Mouse (Mus musculus): Measurements from ENCODE around the gene Nxn. TPM values are rescaled to one million over a fixed set of nuclear protein-coding genes. Genes with fewer than 3 reads are reported as not detected.

Gene Nxn
- polyA plus RNA-seq, 1 experiment from 2014 or later: 2.6 TPM

DNA sequence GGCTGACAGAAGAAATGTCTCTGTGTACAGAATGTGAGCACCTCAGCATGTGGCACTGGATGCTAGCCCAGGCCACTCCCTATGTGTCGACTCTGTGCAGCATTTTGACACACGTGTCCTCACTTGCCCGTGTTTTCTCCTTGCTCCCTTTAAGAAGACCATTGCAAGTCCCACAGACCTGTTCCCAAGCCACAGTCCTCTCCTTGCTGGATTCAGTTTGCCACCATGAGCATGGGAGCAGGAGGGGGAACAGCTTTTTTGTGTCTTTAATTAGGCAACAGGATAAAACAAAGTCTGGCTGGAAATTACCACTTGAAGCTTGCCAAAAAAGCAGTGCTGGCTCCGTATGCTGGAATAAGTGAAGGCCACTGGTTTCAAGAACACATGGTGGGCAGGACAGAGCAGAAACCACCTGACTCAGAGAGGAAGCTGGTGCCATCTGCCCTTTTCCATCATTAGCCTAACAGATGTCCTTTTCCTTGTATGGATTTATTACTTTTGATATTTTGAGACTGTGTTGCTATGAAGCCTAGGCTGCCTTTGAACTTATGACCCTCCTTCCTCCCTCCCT, 143.4 kb downstream of the Nxn start:
- no peak overlapping the region for H3K9ac ChIP-seq (ENCODE audit: low read depth, low read length)
- no peak overlapping the region for H3K4me3 ChIP-seq (ENCODE audit: low read depth, low read length)
- ATAC-seq (ENCODE audit: low read depth): no peak
- no peaks in the 10 kb centered on the region for H3K9me3 ChIP-seq (replicated peaks; ENCODE audit: control insufficient read depth, low read length)
- WGBS (ENCODE audit: insufficient replicate concordance): 62% methylated on average over 4 of the region's 4 CpGs
- H3K4me2 ChIP-seq (ENCODE audit: low read depth, low read length): no peak overlapping the region
- no peak overlapping the region for H3K27ac ChIP-seq (ENCODE audit: low read length)
- no peaks in the 10 kb centered on the region for H3K36me3 ChIP-seq (ENCODE audit: control insufficient read depth, insufficient read depth)
- no peaks in the 10 kb centered on the region for H3K4me1 ChIP-seq (ENCODE audit: control insufficient read depth, low read depth, low read length)
- no peaks in the 10 kb centered on the region for H3K27me3 ChIP-seq (ENCODE audit: control insufficient read depth, insufficient read depth, low read depth, low read length)

DNA sequence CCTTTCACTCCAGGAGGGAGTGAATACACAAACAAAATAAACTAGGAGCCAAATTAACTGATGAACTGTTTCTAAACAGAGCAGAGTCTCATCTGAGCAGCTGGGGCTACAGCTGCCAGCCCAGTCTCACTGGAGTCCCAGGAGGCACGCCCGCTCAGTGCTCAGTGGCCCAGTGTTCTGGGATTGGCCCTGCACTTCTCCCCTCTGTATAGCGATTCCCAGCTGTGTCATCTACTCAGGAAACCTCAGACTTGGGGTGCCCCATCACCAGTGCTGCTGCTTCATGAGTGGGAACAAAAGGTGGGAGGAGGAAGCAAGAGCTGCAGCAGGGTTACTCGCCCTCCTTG, 145.0 kb downstream of the Nxn start:
- H3K4me3 ChIP-seq (ENCODE audit: low read depth, low read length): no peak overlapping the region
- no peaks in the 10 kb centered on the region for H3K36me3 ChIP-seq (ENCODE audit: control insufficient read depth, insufficient read depth)
- no peaks in the 10 kb centered on the region for H3K9me3 ChIP-seq (replicated peaks; ENCODE audit: control insufficient read depth, low read length)
- H3K27ac ChIP-seq (ENCODE audit: low read length): no peak overlapping the region
- no peak overlapping the region for H3K9ac ChIP-seq (ENCODE audit: low read depth, low read length)
- H3K27me3 ChIP-seq (ENCODE audit: control insufficient read depth, insufficient read depth, low read depth, low read length): no peaks in the 10 kb centered on the region
- no peak for ATAC-seq (ENCODE audit: low read depth)
- no peaks in the 10 kb centered on the region for H3K4me1 ChIP-seq (ENCODE audit: control insufficient read depth, low read depth, low read length)
- WGBS (ENCODE audit: insufficient replicate concordance): 78% methylated on average over 4 of the region's 4 CpGs
- H3K4me2 ChIP-seq (ENCODE audit: low read depth, low read length): no peak overlapping the region

DNA sequence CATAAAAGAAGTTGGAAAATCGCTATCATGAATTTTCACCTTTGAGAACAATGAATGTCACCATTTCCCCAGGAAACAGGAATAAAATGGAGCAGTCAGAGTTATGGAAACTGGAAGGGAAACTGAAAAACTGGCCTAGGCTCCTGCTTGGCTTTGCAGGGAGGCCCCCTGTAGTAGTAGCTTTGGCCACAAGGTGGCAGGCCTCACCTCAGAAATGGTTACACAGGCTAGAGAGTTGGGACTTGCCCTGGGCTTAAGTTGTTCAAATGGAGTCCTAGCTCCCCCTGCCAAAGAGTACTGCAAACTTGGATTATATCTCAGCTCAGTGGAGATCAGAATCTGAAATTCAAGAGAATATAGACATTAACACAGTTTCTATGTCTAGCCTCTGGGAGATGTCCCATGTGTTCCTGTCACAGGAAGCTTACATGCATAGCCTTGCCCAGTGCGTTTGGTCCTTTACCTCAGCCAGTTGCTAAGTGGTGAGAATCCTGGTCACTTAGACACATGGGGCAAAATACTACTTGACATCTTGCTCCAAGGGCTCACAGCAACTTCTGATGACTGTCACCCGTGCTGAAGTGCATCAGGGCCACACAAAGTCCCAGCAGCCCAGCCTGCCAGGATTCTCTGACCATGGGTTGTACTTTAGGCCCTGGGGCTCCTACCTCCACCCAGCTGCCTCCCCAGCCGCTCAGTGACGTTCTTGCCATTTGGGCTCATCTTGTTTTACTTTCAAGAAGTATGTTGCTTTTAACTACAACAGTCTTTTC, 145.6 kb downstream of the Nxn start:
- no peaks in the 10 kb centered on the region for H3K36me3 ChIP-seq (ENCODE audit: control insufficient read depth, insufficient read depth)
- H3K4me2 ChIP-seq (ENCODE audit: low read depth, low read length): no peak overlapping the region
- no peaks in the 10 kb centered on the region for H3K4me1 ChIP-seq (ENCODE audit: control insufficient read depth, low read depth, low read length)
- H3K4me3 ChIP-seq (ENCODE audit: low read depth, low read length): no peak overlapping the region
- ATAC-seq (ENCODE audit: low read depth): no peak
- no peaks in the 10 kb centered on the region for H3K27me3 ChIP-seq (ENCODE audit: control insufficient read depth, insufficient read depth, low read depth, low read length)
- 48% methylated on average over 5 of the region's 5 CpGs for WGBS (ENCODE audit: insufficient replicate concordance)
- H3K9me3 ChIP-seq (replicated peaks; ENCODE audit: control insufficient read depth, low read length): no peaks in the 10 kb centered on the region
- H3K27ac ChIP-seq (ENCODE audit: low read length): no peak overlapping the region
- H3K9ac ChIP-seq (ENCODE audit: low read depth, low read length): no peak overlapping the region

DNA sequence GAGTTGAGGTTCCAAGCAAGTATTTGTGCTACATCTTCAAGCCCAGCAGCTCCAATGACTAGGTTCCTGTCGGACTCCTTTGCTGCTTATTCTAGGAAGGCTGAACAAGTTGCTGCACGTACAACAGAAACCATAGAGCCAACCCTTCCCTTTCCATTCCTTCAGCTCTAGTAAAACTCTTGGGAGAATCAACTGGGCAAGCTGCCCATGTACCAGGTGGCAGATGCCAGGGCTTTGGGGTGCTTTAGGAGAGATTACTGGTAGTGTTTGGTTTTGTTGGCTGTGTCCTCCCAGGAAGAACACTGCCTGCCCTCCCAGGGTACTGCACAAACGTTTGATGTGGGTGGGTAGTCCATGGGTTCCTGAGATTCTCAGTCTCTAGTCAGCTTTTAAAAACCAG, 146.9 kb downstream of the Nxn start:
- no peak overlapping the region for H3K27ac ChIP-seq (ENCODE audit: low read length)
- no peak overlapping the region for H3K4me2 ChIP-seq (ENCODE audit: low read depth, low read length)
- no peak for ATAC-seq (ENCODE audit: low read depth)
- H3K27me3 ChIP-seq (ENCODE audit: control insufficient read depth, insufficient read depth, low read depth, low read length): no peaks in the 10 kb centered on the region
- H3K4me1 ChIP-seq (ENCODE audit: control insufficient read depth, low read depth, low read length): no peaks in the 10 kb centered on the region
- no peak overlapping the region for H3K4me3 ChIP-seq (ENCODE audit: low read depth, low read length)
- 60% methylated on average over 3 of the region's 3 CpGs for whole genome bisulfite sequencing (ENCODE audit: insufficient replicate concordance)
- no peaks in the 10 kb centered on the region for H3K9me3 ChIP-seq (replicated peaks; ENCODE audit: control insufficient read depth, low read length)
- H3K36me3 ChIP-seq (ENCODE audit: control insufficient read depth, insufficient read depth): no peaks in the 10 kb centered on the region
- no peak overlapping the region for H3K9ac ChIP-seq (ENCODE audit: low read depth, low read length)

DNA sequence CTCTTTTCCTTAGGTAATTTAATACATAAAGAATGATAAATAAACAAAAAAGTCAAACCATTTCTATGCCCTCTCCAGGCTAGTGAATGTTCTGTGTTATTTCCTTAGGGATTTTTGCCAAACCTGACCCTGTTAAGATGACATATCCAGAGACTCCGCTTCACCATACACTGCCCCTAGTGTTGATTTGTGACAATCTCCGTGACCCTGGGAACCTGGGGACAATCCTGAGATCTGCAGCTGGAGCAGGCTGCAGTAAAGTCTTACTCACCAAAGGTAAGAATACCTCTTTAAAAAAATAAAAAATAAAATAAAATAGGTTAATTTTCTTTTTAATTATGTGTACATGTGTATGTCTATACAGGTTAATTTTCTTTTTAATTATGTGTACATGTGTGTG, 151.7 kb downstream of the Nxn start:
- 62% methylated on average over 2 of the region's 2 CpGs for WGBS (ENCODE audit: insufficient replicate concordance)
- peaks cover 10% of the 10 kb centered on the region for H3K4me1 ChIP-seq (ENCODE audit: control insufficient read depth, low read depth, low read length)
- H3K27ac ChIP-seq (ENCODE audit: low read length): no peak overlapping the region
- H3K36me3 ChIP-seq (ENCODE audit: control insufficient read depth, insufficient read depth): no peaks in the 10 kb centered on the region
- no peak overlapping the region for H3K4me3 ChIP-seq (ENCODE audit: low read depth, low read length)
- H3K9ac ChIP-seq (ENCODE audit: low read depth, low read length): no peak overlapping the region
- no peaks in the 10 kb centered on the region for H3K9me3 ChIP-seq (replicated peaks; ENCODE audit: control insufficient read depth, low read length)
- no peak for ATAC-seq (ENCODE audit: low read depth)
- no peak overlapping the region for H3K4me2 ChIP-seq (ENCODE audit: low read depth, low read length)
- no peaks in the 10 kb centered on the region for H3K27me3 ChIP-seq (ENCODE audit: control insufficient read depth, insufficient read depth, low read depth, low read length)

DNA sequence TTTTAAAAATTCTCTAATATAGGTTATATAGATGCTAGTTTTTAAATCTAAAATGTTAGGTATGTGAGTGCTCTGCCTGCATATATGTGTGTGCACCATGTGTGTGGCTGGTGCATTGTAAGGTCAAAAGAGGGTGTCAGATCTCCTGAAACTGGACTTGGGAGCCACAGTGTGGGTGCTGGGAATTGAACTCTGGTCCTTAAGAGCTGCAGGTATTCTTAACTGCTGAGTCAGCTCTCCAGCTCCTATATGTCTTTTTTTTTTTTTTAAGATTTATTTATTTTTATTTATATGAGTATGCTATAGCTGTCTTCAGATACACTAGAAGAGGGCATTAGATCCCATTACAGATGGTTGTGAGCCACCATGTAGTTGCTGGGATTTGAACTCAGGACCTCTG, 152.5 kb downstream of the Nxn start:
- no peak overlapping the region for H3K4me3 ChIP-seq (ENCODE audit: low read depth, low read length)
- H3K4me1 ChIP-seq (ENCODE audit: control insufficient read depth, low read depth, low read length): peaks cover 10% of the 10 kb centered on the region
- no peaks in the 10 kb centered on the region for H3K36me3 ChIP-seq (ENCODE audit: control insufficient read depth, insufficient read depth)
- no peaks in the 10 kb centered on the region for H3K27me3 ChIP-seq (ENCODE audit: control insufficient read depth, insufficient read depth, low read depth, low read length)
- no peak for ATAC-seq (ENCODE audit: low read depth)
- H3K9ac ChIP-seq (ENCODE audit: low read depth, low read length): no peak overlapping the region
- H3K9me3 ChIP-seq (replicated peaks; ENCODE audit: control insufficient read depth, low read length): no peaks in the 10 kb centered on the region
- H3K4me2 ChIP-seq (ENCODE audit: low read depth, low read length): no peak overlapping the region
- H3K27ac ChIP-seq (ENCODE audit: low read length): no peak overlapping the region

DNA sequence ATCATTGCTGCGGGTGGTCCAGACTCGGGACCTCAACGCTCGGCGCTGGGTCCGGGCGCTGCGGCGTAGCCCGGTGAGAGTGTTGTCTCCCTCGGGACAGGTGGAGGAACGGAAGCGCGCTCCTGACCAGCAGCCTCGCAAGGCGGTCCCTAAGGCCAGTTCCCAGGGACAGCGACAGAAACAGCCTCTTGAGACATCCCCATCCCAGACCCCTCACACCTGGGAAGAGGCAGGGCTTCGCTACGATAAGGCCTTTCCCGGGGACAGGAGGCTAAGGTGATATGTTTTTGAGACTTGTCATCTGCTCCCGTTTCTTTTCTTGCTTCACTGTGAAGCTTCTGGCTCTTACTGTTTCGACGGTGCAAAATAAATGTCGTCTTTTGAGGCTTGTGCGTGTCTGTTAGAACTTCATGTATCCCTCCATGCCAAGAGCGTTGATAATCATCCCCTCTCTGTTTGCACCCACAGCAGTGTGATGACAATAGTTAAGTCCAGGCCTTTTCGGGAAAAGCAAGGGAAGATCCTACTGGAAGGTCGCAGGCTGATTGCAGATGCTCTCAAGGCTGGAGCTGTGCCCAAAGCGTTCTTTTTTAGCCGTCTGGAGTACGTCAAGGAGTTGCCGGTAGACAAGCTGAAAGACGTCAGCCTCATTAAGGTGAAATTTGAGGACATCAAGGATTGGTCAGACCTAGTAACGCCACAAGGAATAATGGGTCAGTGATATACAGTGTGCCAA, 155.0 kb downstream of the Nxn start:
- Histone ChIP-seq H3K36me3 (ENCODE audit: control insufficient read depth, insufficient read depth) (no peaks in the 10 kb centered on the region), H3K9ac (ENCODE audit: low read depth, low read length) (peak overlapping the region; percentile 85), H3K4me2 (ENCODE audit: low read depth, low read length) (peak overlapping the region; percentile 87), H3K4me3 (ENCODE audit: low read depth, low read length) (peak overlapping the region; percentile 78), H3K9me3 (replicated peaks; ENCODE audit: control insufficient read depth, low read length) (no peaks in the 10 kb centered on the region), H3K27ac (ENCODE audit: low read length) (no peak overlapping the region), H3K4me1 (ENCODE audit: control insufficient read depth, low read depth, low read length) (peaks cover 10% of the 10 kb centered on the region), H3K27me3 (ENCODE audit: control insufficient read depth, insufficient read depth, low read depth, low read length) (no peaks in the 10 kb centered on the region)
- 4% methylated on average over 34 of the region's 34 CpGs for WGBS (ENCODE audit: insufficient replicate concordance)
- peak; percentile 46; the same call in 1 of the 2 replicates for ATAC-seq (ENCODE audit: low read depth)

DNA sequence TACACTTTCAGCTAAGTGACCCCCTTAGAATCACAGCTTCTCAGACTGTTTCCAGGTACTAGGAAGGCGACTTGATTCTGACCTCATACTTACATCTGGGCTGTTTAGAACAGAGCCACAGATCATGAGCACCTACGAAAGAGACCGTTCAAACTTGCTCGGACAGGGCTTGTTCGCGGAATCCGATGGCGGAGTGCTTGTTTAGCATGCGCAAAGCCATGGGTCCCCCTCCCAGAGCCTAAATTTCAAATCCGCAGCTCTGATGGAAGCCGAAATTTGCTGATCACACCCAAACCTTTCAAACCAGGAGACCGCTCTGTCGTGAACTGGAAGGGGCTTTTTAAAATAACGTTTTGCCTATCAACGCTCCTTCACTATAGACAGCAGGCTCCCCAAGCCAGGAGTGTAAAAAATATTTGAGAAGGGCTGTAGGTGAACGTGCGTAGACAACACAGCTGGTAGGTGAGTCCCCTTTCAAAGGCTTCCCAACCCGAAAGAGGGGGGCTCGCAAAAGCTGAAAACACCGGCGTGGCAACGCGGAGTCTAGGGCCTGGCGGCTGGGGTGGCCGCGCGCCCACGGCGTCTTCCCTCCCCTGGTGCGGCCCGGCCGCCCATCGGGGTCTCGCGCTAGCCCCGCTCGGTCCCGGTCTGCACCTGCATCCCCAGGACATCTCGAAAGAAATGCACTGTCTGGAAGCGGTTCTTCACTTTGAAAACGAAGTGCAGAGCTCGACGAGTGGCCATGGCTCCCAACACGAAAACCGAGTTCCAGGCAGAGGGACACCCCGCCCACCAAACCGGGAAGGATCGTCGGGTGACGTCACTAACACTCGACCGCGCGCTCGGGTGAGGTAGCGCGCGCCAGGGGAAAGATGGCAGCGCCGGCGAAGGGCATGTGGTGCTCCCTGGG, 155.8 kb downstream of the Nxn start, which contains the start of the genes Mrm3 and Glod4:
Gene Mrm3 (plus strand): TSS at position 815 of the 910 bp plus-strand sequence.
Gene Glod4 (minus strand): TSS at position 825 of the 910 bp plus-strand sequence.
- peaks cover 10% of the 10 kb centered on the region for H3K4me1 ChIP-seq (ENCODE audit: control insufficient read depth, low read depth, low read length)
- WGBS (ENCODE audit: insufficient replicate concordance): under 1% methylated on average over 61 of the region's 61 CpGs
- H3K4me2 ChIP-seq (ENCODE audit: low read depth, low read length): peak within 1 kb of the TSS; percentile 87
- ATAC-seq (ENCODE audit: low read depth): peak; percentile 91
- 0 out of 2 replicates have a peak within 1 kb of the TSS, but pooled peaks have one; percentile 12 for H3K27ac ChIP-seq (ENCODE audit: low read length)
- H3K4me3 ChIP-seq (ENCODE audit: low read depth, low read length): peak within 1 kb of the TSS; percentile 78
- H3K36me3 ChIP-seq (ENCODE audit: control insufficient read depth, insufficient read depth): no peaks in the 10 kb centered on the region
- peak within 1 kb of the TSS; percentile 85 for H3K9ac ChIP-seq (ENCODE audit: low read depth, low read length)
- H3K27me3 ChIP-seq (ENCODE audit: control insufficient read depth, insufficient read depth, low read depth, low read length): no peaks in the 10 kb centered on the region
- no peaks in the 10 kb centered on the region for H3K9me3 ChIP-seq (replicated peaks; ENCODE audit: control insufficient read depth, low read length)
